Mouse (Mus musculus) megakaryocyte, embryonic 14.5 days (primary cell): ENCODE data around the gene Ndufb8. TPM values are rescaled to one million over a fixed set of nuclear protein-coding genes. Genes with fewer than 3 reads are reported as not detected.

Experiments
- H3K27me3 ChIP-seq: replicated peaks from 2 replicates; pipeline ENCODE3; 2012; ENCODE audit warnings: inconsistent platforms
- H3K36me3 ChIP-seq: replicated peaks from 2 replicates; pipeline ENCODE3; 2012; ENCODE audit warnings: low read length, inconsistent platforms, mixed read lengths
- H3K4me1 ChIP-seq: 2 replicates; pipeline ENCODE4 v1.6.1; 2012; ENCODE audit warnings: inconsistent platforms
- H3K4me3 ChIP-seq: replicated peaks from 2 replicates; pipeline ENCODE3; 2012; ENCODE audit warnings: moderate library complexity, mild to moderate bottlenecking, inconsistent platforms
- H3K9me3 ChIP-seq: 2 replicates; pipeline ENCODE4 v1.6.1; 2012; ENCODE audit warnings: inconsistent platforms
- FLI1 ChIP-seq: IDR thresholded peaks from 2 replicates; pipeline ENCODE4 v1.6.1; 2012; ENCODE audit warnings: low read length, inconsistent platforms, mixed read lengths
- GATA1 ChIP-seq: IDR thresholded peaks from 3 replicates; pipeline ENCODE4 v1.6.1; 2012; ENCODE audit warnings: mixed read lengths, low read length, inconsistent platforms, borderline replicate concordance
- polyA plus RNA-seq: library from polyadenylated mRNA; stranded (reverse); fragments of >175 nt; gene quantifications from 2 replicates; pipeline ENCODE4 v1.2.3, GENCODE M21; 2012; ENCODE audit warnings: low replicate concordance; ENCODE audit not compliant: insufficient read depth

The Ndufb8 gene
- polyA plus RNA-seq, 1 experiment, result 219 TPM

DNA sequence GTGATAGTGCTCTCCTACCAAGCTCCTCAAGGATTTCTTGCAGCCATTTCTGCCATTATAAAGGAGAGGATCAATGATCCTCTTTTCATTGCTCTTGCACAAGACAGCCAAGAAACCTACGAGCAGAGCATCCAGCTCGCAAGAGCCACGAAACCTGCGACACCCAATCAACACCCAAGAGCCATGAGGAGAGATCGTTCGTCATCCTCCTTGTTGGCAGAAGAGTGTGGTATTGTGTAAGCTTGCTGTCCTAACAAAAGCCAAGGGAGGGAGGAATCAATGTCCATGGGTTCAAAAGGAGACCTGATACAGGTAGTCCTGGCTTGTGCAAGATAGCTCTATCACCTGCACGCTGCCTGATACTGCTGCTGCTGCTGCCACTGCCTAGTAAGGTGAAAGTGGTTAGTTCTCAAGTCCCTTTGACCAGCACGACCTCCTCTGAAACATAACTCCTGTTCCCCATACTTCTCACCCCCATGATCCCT is 12.5 kb downstream of the Ndufb8 start:
- Histone ChIP-seq H3K36me3 (peaks cover 2% of the 10 kb centered on the region), H3K9me3 (peaks cover 23% of the 10 kb centered on the region), H3K4me1 (peaks cover 12% of the 10 kb centered on the region), H3K27me3 (peaks cover 34% of the 10 kb centered on the region), H3K4me3 (no peak overlapping the region)
- TF ChIP-seq FLI1 (no peak), GATA1 (no peak)

DNA sequence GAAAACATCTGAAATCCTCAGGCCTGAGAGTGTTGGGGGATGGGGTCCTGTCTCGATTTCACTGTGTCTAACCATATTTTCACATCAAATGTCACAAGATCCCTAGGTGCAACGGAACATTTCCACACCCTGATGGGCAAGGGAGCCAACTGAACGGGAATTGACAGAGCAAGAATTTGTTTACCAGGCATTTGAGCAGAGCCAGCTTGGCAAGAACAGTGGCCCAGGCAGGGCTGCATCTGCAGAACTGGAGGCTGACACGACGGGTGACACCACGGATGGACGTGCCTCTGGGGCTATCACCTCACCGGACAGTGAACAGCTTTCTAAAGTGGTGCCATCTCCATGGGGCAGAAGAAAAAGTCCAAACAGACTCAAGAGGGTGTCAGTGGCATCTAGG is 17.8 kb downstream of the Ndufb8 start:
- H3K4me1 ChIP-seq, result no peaks in the 10 kb centered on the region

DNA sequence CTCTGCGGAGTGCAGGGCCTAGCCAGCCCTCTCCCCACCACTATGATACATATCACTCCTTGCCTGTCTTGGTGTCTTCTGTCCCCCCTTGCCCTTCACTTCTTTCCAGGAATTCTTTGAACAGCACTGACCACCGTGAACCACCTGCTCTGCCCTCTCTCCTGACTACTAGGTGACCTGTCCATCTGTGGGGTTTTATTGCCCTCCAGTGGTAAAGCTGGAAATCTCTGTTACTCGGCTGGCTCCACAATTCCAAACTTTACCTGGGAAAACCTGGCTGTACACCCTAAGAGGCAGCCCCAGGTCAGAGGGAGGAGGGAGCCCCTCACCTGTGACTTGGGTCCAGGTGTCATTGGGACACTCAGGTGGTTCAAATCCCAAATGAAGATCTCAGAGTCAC is 19.9 kb downstream of the Ndufb8 start:
- Histone ChIP-seq H3K27me3 (peaks cover 52% of the 10 kb centered on the region), H3K4me3 (no peak overlapping the region)
- TF ChIP-seq FLI1, result no peak
- no peak for TF ChIP-seq GATA1

More for the DNA sequence above, 17.8 kb downstream of the Ndufb8 start:
- Histone ChIP-seq H3K9me3 (peaks cover 23% of the 10 kb centered on the region), H3K36me3 (no peaks in the 10 kb centered on the region), H3K4me3 (no peak overlapping the region), H3K27me3 (peaks cover 38% of the 10 kb centered on the region)
- TF ChIP-seq FLI1, result no peak
- TF ChIP-seq GATA1, result no peak

DNA sequence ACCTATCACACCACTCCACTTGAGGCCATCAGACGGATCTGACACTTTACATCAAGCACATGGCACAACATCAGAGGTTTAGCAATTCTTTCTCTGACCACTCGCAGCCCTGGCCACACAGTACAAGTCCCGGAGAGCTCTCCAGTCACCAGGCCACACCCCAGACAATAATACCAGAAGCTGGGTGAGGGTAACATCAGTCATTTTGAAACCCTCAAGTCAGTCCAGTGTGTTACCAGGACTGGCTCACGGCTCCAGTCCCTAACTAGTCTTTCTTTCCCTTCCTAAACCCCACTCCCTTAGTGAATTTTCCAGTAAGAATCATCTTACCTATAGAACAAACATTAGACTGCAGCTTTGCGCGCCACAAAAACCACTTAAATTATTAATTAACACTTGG is 25.2 kb downstream of the Ndufb8 start:
- peaks cover 5% of the 10 kb centered on the region; the same call in 1 of the 2 replicates for H3K4me1 ChIP-seq
- TF ChIP-seq GATA1 (no peak), FLI1 (no peak)
- H3K36me3 ChIP-seq, result no peaks in the 10 kb centered on the region
- H3K4me3 ChIP-seq, result no peak overlapping the region
- H3K27me3 ChIP-seq, result peaks cover 67% of the 10 kb centered on the region
- H3K9me3 ChIP-seq, result peaks cover 5% of the 10 kb centered on the region

More for the DNA sequence above, 19.9 kb downstream of the Ndufb8 start:
- Histone ChIP-seq H3K36me3 (no peaks in the 10 kb centered on the region), H3K9me3 (peaks cover 12% of the 10 kb centered on the region), H3K4me1 (no peaks in the 10 kb centered on the region)

DNA sequence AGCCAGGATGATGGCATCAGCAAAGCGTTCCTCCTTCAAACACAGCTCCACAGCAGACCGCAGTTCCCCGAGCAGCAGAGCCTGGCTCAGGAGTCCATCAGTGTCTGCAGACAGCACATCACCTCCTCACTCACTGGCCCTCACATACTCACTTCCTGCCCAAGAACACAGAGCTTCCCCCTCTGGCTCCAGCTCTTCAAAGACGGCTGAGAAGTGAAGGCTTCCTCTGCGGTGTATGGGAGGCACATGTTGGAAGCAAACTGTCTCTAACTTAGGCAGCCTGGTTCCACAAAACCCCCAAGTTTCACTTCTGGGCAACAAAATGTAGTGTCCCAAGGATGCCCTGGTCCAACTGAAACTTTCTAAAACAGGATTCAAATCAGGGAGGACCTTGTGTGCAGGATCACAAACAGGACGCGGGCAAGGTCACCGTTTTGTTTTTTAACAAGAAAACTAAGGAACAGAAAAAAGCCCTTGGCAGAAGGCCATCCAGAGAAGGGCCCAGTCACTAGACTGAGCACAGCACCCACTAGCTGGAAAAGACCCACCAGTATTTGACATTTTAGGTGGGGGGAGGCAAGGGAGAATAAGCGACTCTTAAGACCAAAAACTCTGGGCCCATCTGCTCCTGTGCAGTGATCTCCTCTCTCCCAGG is 29.6 kb downstream of the Ndufb8 start:
- Histone ChIP-seq H3K9me3 (peaks cover 5% of the 10 kb centered on the region), H3K4me1 (peaks cover 5% of the 10 kb centered on the region; the same call in 1 of the 2 replicates), H3K36me3 (no peaks in the 10 kb centered on the region), H3K4me3 (no peak overlapping the region), H3K27me3 (peaks cover 65% of the 10 kb centered on the region)
- TF ChIP-seq GATA1 (no peak), FLI1 (no peak)

DNA sequence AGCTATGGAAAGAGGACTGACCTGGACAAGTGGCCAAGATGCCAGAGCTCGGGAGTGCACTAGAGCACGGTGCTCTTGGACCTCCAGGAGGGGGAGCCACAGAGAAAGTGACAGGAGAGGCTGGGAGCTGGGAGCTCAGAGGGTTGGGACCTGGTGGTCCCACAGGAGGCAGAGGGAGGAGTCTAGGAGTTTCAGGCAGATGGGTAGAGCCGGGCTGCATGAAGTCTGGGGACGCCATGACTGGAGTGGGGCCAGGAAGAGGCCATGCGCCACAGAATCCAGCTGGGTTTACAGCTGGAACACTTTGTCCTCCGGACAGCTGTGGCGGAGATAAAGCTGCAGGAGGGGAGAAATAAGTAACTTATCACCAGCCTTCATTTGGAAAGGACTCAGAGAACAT is 36.1 kb downstream of the Ndufb8 start:
- Histone ChIP-seq H3K36me3 (no peaks in the 10 kb centered on the region), H3K4me1 (no peaks in the 10 kb centered on the region), H3K4me3 (no peak overlapping the region), H3K9me3 (no peaks in the 10 kb centered on the region), H3K27me3 (peaks cover 74% of the 10 kb centered on the region)
- TF ChIP-seq FLI1 (no peak), GATA1 (no peak)

DNA sequence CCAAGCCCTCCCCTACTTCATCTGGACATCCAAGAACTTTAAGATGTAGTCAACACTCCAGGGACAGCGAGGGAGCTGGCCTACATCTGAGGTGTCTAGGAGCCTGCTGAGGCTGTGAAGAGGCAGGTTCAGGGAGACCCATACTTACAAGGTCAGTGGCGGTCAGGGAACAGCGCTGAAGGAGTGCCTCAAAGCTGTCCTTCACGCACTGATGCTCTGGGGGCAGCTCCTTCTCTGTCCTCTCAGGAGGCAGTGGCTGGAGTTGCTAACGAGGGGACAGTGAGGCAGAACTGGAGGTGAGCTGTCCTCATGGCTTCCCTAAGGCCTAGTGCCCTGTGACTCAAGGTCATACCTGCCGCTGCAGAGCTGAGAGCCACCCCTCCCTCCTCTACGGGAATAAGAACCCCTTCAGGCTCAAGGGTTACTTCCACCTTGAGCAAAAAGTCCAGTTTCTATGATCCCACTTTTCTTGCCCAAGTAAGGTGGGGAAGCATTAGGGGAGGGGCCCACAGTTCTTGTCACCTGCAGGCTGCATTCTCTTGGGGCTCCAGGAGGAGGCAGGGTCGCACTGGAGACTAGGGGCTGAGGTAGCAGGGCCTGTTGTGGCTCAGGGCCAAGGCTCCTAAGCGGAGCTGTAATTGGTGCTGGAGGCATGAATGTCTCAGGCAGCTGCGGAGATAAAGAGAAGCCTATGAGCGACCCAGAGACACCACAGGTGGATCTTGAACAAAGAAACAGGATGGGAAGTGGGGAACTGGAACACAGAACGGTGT is 37.1 kb downstream of the Ndufb8 start:
- H3K27me3 ChIP-seq, result peaks cover 75% of the 10 kb centered on the region
- H3K9me3 ChIP-seq, result no peaks in the 10 kb centered on the region
- H3K4me1 ChIP-seq, result no peaks in the 10 kb centered on the region
- H3K4me3 ChIP-seq, result no peak overlapping the region
- H3K36me3 ChIP-seq, result no peaks in the 10 kb centered on the region
- TF ChIP-seq FLI1 (no peak), GATA1 (no peak)

DNA sequence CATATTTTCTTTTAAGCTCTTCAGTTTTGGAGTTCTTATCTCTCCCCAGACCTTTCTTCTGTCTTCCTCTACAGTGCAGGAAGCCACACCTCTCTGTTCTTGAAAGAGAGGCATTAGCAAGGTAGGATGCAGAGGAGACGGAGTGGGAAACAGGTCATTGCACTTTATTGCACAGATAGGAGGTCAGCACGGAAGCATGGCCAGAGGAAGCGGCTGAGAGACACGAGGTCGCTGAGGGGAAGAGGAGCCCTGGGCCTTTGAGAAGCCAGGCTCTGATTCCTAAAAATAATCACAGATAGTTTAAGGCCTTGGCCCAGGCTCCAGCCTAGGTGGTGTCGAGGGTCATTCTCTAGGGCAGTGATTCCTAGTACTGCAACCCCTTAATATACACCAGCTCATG is 39.5 kb downstream of the Ndufb8 start:
- H3K9me3 ChIP-seq, result no peaks in the 10 kb centered on the region
- H3K36me3 ChIP-seq, result no peaks in the 10 kb centered on the region
- peaks cover 90% of the 10 kb centered on the region for H3K27me3 ChIP-seq
- H3K4me3 ChIP-seq, result no peak overlapping the region
- H3K4me1 ChIP-seq, result peaks cover 11% of the 10 kb centered on the region
- TF ChIP-seq FLI1 (no peak), GATA1 (no peak)

DNA sequence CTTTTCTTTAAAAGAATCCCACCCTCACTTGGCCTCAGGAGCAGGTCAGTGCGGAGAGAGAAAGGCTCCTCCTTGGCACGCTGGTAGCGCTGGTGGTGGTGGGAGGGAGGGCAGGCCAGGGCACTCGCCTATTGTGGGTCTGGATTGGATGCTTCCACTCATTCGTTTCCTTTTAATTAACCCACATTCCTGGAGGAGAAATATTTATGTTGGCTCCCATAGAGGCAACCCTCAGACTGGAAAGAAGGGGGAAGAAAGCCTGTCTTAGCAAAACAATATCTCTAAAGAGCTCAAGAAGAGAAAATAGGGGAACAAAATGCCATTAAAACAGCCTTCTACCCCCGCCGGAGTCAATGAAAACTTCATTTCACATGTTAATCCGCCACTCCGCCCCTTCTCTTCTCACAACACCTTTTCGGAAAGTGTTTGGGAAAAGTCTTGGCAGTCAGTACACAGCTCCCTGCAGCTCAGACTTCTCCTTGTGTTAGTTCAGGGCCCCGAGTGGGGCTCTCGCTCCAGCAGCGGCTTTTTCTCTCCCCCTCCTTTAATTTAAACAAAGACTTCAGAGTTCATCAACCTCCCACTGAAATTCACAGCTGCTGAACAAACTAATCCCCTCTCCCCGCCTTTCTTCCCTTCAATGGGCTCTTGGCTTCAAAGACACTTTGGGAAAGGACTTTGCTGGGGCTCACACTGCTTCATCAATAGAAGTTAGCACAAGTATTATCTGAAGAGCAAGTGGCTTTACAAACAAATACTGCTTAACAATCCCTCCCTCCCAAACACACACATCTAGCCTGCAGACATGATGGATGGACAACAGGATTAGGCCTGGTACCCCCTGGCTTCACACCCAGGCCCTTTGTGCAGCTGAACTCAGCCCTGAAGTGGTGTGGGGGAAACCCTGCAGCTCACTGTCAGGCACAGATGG is 40.5 kb downstream of the Ndufb8 start:
- TF ChIP-seq FLI1, result no peak
- TF ChIP-seq GATA1, result no peak
- H3K4me3 ChIP-seq, result no peak overlapping the region
- peaks cover 93% of the 10 kb centered on the region for H3K27me3 ChIP-seq
- peaks cover 17% of the 10 kb centered on the region for H3K4me1 ChIP-seq
- no peaks in the 10 kb centered on the region for H3K36me3 ChIP-seq
- H3K9me3 ChIP-seq, result no peaks in the 10 kb centered on the region
